Mouse (Mus musculus) left cerebral cortex, adult 2 months (tissue): ENCODE results near the gene Mindy2. TPM values are rescaled to one million over a fixed set of nuclear protein-coding genes. Genes with fewer than 3 reads are reported as not detected.

Experiments
- DNase-seq, 2 experiments: peaks; one replicate each; pipeline ENCODE4 v3.0.0; 2021 to 2022; ENCODE audit warnings: low spot score in 2 of 2, mixed read lengths in 1 of 2; ENCODE audit errors: extremely low spot score in 1 of 2
- H3K27ac ChIP-seq: fragments of 200-600 bp; 2 replicates; pipeline ENCODE4 v1.8.1; 2022
- H3K4me3 ChIP-seq: fragments of 200-600 bp; 2 replicates; pipeline ENCODE4 v1.8.1; 2022
- CTCF ChIP-seq: fragments of 200-600 bp; IDR thresholded peaks from 2 replicates; pipeline ENCODE4 v1.8.1; 2022; ENCODE audit warnings: antibody characterized with exemption, mild to moderate bottlenecking, moderate library complexity
- intact Hi-C: fragments of 180-260 bp; cut with DNase I; formaldehyde crosslinking; loops from one replicate; pipeline ENCODE4 v1.15.1; 2025
- total RNA-seq, 2 experiments: library from RNA; stranded (reverse); gene quantifications; 2 replicates each; pipeline ENCODE4 v1.2.3; 2021

The Mindy2 gene
- total RNA-seq, 2 experiments from 2014 or later: 38.2 to 40.5 TPM

DNA sequence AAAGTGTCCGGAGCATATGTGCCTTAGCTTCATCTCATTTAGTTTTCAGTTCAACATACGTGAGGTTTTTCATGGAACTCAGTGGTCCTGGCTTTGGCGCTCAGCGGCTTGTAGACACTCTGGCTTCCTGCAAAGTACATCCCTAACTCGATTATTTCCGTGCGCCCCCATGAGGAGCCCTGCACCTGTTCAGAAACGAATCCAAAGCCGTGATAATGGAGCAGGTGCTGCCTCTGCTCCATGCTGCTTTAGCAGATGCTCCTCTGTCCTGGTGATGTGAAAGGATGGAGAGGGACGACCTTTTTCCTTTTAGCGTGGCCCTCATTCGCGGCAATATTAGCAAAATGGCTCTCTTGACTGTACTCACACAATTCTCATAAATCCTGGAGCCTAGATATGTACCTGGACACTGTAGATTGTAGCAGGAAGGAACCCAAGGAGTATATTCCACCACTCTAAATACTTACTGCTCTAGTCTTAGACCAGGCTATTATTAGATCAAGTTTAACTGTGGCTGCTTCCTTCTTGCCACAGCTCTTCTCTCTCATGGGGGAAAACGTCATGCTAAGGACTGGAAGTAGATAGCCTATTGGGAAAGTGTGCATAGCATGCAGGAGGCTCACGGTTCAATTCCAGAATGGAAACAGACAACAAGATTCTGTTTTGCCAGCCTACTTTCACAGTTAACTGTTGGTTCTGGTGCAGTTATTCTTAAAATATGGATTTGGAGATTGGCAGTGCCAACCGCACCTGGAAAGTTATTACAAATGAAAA is 8.6 kb upstream of the Mindy2 start:
- DNase-seq: no peak
- intact Hi-C loops: no loop called here
- no peak overlapping the region for H3K27ac ChIP-seq
- no peak overlapping the region for H3K4me3 ChIP-seq
- no peak for TF ChIP-seq CTCF

DNA sequence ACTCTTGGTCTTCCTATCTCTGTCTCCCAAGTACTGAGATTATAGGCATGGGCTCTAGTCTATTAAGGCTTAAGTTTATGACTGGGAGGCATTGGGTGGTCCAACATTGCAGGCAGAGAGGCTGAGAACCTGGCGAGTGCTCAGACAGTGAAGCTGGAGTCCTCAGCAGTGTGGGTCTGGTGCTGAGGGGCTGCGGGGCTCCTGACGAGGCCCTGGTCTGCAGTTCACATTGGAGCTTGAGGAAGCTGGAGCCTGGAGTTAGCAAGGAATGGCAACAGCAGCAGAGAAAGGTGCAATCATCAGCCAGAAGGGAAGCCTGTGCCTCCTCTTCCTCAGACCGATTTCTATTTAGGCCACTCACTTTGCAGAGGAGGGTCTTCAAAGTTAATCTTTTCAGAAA is 7.9 kb upstream of the Mindy2 start:
- no peak for DNase-seq
- H3K27ac ChIP-seq: no peak overlapping the region
- intact Hi-C loops: no loop called here
- no peak for TF ChIP-seq CTCF
- H3K4me3 ChIP-seq: no peak overlapping the region

DNA sequence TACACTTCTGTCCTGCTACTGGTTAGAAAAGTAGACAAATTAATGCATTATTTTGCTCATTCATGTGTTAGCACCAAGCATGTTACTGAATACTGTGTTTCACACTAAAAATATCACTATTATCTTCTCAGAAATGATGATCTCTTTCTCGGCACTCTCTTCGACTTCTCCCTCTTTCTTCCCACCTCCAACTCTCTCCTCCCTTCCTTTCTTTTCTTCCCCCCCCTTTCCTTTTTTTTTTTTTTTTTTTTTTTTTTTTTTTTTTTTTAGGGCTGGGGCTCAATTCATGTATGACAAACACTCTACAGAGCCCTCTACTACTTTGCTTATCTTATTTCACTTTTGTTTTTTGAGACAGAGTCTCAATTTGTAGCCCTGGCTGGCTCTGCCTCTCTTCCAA is 1.3 kb upstream of the Mindy2 start:
- Histone ChIP-seq H3K27ac (no peak overlapping the region), H3K4me3 (no peak overlapping the region)
- no peak for TF ChIP-seq CTCF
- DNase-seq: no peak
- intact Hi-C loops: loop anchor here (5.0 kb wide), 1 partner anchor 419 kb away; no protein-coding TSS in a partner anchor

DNA sequence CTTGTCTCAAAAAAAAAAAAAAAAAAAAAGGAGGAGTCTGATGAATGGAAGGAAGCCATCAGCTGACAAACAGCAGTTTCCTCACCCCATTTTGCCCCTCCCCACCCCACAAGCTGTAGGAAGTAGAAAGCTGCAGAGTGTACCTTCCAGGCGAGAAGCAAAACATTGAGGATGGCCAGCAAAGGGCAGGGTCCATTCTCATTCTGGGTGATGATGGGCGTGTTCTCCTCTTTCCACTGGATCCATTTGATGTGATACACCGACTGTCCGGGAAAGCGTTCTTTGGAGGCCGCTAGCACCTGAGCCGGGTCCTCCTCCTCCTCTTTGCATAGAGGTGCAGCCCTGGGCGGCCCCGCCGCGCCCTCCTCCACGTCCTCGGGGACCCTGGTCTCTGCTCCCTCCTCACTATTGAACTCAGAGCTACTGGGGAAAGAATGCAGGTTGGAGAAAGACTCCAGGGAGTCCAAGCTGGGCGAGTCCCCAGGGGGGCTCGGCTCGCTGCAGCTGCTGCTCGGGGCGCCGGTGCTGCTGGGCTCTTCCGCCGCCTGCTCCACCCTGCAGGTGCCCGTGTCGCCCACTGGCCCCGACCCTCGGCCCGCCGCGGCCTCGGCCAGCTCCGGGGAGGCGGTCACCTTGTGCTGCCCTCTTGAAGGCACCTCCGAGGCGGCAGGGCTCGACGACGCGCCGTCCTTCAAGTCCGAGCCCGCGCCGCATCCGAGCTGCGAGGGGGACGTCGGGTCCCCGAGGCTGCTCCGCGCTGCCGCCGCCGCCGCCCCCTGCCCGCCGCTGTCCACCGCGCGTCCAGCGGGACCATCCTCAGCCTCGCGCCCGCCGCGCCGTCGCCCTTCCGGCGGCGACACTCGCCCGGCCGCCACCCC is 605 bp downstream of the Mindy2 start, which contains the start of gene Gm10642:
Gene Gm10642 (plus strand): TSS at position 122 of the 878 bp plus-strand sequence.
- DNase-seq: peak; percentile 50 to 53
- no peak for TF ChIP-seq CTCF
- intact Hi-C loops: loop anchor here (1.0 to 5.0 kb wide), 4 partner anchors 22 to 421 kb away; partner anchors contain the start of genes Adam10 and Sltm
- H3K27ac ChIP-seq: peak within 1 kb of the TSS; percentile 97
- peak within 1 kb of the TSS; percentile 97 for H3K4me3 ChIP-seq

DNA sequence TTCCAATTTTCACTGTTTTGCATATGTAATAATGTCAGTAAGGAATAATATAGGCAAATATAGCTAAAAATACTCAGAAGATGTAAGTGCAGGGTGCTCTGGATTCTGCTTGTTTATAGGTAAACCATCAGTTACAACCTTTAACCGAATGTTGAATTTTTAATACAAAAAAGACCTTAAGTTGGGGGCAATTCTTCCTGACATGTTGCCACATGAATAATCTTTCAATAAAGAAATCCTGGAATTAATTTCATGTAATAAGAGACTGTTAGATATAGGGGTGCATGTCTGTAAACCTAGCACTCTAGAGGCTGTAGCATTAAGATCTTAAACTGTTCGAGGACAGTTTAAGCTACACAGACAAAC is 1.2 kb downstream of the Mindy2 start:
- no peak overlapping the region; the same call in 1 of the 2 replicates for H3K27ac ChIP-seq
- peak overlapping the region; percentile 97 for H3K4me3 ChIP-seq
- no peak for TF ChIP-seq CTCF
- no peak for DNase-seq
- intact Hi-C loops: loop anchor here (1.0 to 5.0 kb wide), 3 partner anchors 113 to 422 kb away; partner anchors contain the start of gene Sltm

GRCm38 (mm10) chr9:70654496-70654895 is 2.5 kb downstream of the Mindy2 start:
- no peak overlapping the region for H3K27ac ChIP-seq
- TF ChIP-seq CTCF: no peak
- H3K4me3 ChIP-seq: peak overlapping the region; percentile 97
- intact Hi-C loops: no loop called here
- DNase-seq: no peak

DNA sequence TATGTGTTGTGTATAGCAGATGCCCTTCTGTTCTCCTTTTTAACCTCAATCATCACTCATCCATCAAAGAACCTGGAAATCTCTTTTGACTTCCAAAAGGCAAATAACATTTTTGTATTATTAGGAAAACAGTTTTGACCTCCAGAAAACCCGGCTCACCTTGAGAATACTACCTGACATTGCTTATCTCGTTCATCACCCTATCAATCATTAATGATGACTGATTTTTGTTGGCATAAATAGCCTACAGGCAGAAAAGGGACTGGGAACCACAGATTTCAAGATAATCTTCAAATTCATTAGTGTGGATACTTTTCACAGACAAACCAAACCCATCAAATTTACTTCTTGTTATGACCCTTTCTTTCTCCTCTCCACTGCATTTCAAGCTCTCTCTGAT is 3.1 kb downstream of the Mindy2 start:
- no peak for TF ChIP-seq CTCF
- H3K4me3 ChIP-seq: peak overlapping the region; percentile 97
- intact Hi-C loops: no loop called here
- no peak overlapping the region for H3K27ac ChIP-seq
- DNase-seq: no peak

GRCm38 (mm10) chr9:70652221-70652620 is 4.8 kb downstream of the Mindy2 start:
- DNase-seq: no peak
- no peak for TF ChIP-seq CTCF
- Histone ChIP-seq H3K27ac (no peak overlapping the region), H3K4me3 (peak overlapping the region; percentile 2; the same call in 1 of the 2 replicates)
- intact Hi-C loops: no loop called here

- TF ChIP-seq CTCF: no peak
These were observed 6.0 kb downstream of the Mindy2 start for GRCm38 (mm10) chr9:70650994-70651393.

DNA sequence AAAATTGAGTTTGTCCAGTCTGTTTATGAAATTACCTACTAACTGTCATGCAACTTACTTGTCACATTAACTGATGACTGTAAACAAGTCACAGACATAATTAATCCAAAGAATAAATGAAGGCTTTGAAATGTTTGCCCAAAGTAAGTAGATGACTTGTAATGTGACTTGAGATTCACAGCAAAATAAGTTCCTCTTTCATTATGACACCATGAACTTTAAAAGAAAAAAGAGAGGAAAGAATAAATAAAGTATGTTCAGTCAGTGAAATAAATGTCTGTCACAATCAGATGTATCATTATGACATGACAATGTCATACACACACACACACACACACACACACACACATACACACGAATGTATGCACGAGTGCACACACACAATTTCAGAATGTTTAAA is 6.7 kb downstream of the Mindy2 start:
- intact Hi-C loops: no loop called here
- Histone ChIP-seq H3K27ac (no peak overlapping the region), H3K4me3 (no peak overlapping the region)
- TF ChIP-seq CTCF: no peak
- no peak for DNase-seq

More at GRCm38 (mm10) chr9:70650994-70651393, 6.0 kb downstream of the Mindy2 start:
- intact Hi-C loops: no loop called here
- H3K4me3 ChIP-seq: no peak overlapping the region
- no peak overlapping the region for H3K27ac ChIP-seq
- DNase-seq: no peak

GRCm38 (mm10) chr9:70636748-70637147 is 20.2 kb downstream of the Mindy2 start:
- no peak for TF ChIP-seq CTCF
- no peak for DNase-seq
- Histone ChIP-seq H3K27ac (no peak overlapping the region), H3K4me3 (no peak overlapping the region)
- intact Hi-C loops: no loop called here

GRCm38 (mm10) chr9:70631665-70632064 is 25.3 kb downstream of the Mindy2 start:
- intact Hi-C loops: no loop called here
- Histone ChIP-seq H3K4me3 (no peak overlapping the region), H3K27ac (no peak overlapping the region)
- DNase-seq: no peak
- TF ChIP-seq CTCF: no peak
